Mouse (Mus musculus) limb, embryonic 14.5 days (tissue): ENCODE data around the gene Plcl1. TPM values are rescaled to one million over a fixed set of nuclear protein-coding genes. Genes with fewer than 3 reads are reported as not detected.

Source experiments
- ATAC-seq: fragments of 200-750 bp; cut with Nextera tagmentation; 2 replicates; pipeline ENCODE4 v1.8.0; 2017; ENCODE audit warnings: low read depth, moderate number of reproducible peaks, moderate TSS enrichment; ENCODE audit not compliant: low FRiP score
- DNase-seq: peaks from one replicate; pipeline ENCODE4 v3.0.0-alpha.2; 2015; ENCODE audit warnings: low spot score
- H3K27ac ChIP-seq: fragments of 300-500 bp; sonication (generic); replicated peaks from 2 replicates; pipeline ENCODE4 v1.5.1; 2014; ENCODE audit warnings: low read depth, mild to moderate bottlenecking, low read length, moderate library complexity, mixed read lengths
- H3K27me3 ChIP-seq: fragments of 300-500 bp; sonication (generic); 2 replicates; pipeline ENCODE4 v1.6.1; 2014; ENCODE audit warnings: low read length, mixed read lengths; ENCODE audit not compliant: control insufficient read depth, insufficient read depth
- H3K36me3 ChIP-seq: fragments of 300-500 bp; sonication (generic); 2 replicates; pipeline ENCODE4 v1.6.1; 2014; ENCODE audit warnings: mild to moderate bottlenecking, low read length, moderate library complexity, mixed read lengths; ENCODE audit not compliant: control insufficient read depth, insufficient read depth
- H3K4me1 ChIP-seq: fragments of 300-500 bp; sonication (generic); 2 replicates; pipeline ENCODE4 v1.6.1; 2014; ENCODE audit warnings: antibody characterized with exemption, low read length, mixed read lengths; ENCODE audit not compliant: control insufficient read depth, insufficient read depth
- H3K4me2 ChIP-seq: fragments of 300-500 bp; sonication (generic); replicated peaks from 2 replicates; pipeline ENCODE4 v1.6.1; 2014; ENCODE audit warnings: low read depth, mild to moderate bottlenecking, low read length, moderate library complexity; ENCODE audit not compliant: severe bottlenecking
- H3K4me3 ChIP-seq: fragments of 300-500 bp; sonication (generic); replicated peaks from 2 replicates; pipeline ENCODE4 v1.5.1; 2014; ENCODE audit warnings: low read length
- H3K9ac ChIP-seq: fragments of 300-500 bp; sonication (generic); 2 replicates; pipeline ENCODE4 v1.6.1; 2014; ENCODE audit warnings: mild to moderate bottlenecking, low read depth, low read length, moderate library complexity; ENCODE audit not compliant: severe bottlenecking
- H3K9me3 ChIP-seq: fragments of 300-500 bp; sonication (generic); 2 replicates; pipeline ENCODE4 v1.6.1; 2016; ENCODE audit warnings: low read length; ENCODE audit not compliant: control insufficient read depth
- POLR2A ChIP-seq: fragments of 200-500 bp; IDR thresholded peaks from 2 replicates; pipeline ENCODE4 v1.8.0; 2012; ENCODE audit warnings: inconsistent platforms, mild to moderate bottlenecking, moderate library complexity, borderline replicate concordance; ENCODE audit not compliant: insufficient read depth, insufficient read length; ENCODE audit errors: extremely low read depth
- WGBS: fragments of 180-500 bp; shearing (Covaris S2); extraction: QIAGEN DNeasy Blood & Tissue Kit; methylation state at CpG from one replicate; pipeline ENCODE4 v1.1.7; 2014; 5-methylcytosine and 5-hydroxymethylcytosine counted together
- polyA plus RNA-seq, 2 experiments: library from polyadenylated mRNA; depleted of rRNA in 1 of 2; stranded (reverse) in 1 of 2; unstranded in 1 of 2; fragments of >200 nt; fragmentation: Nextera tagmentation in 1 of 2; extraction: Ambion mirVana in 1 of 2; gene quantifications; 2 replicates each; pipeline versions ENCODE4 v1.2.1 to v1.2.3; 2012 to 2014

Plcl1 gene
- polyA plus RNA-seq, 2 experiments = 1.8 to 2.3 TPM

- DNase-seq (no peak), ATAC-seq (no peak)
- 36% methylated on average over 1 of the region's 1 CpGs for WGBS
- Histone ChIP-seq H3K27me3 (no peaks in the 10 kb centered on the region), H3K4me1 (no peaks in the 10 kb centered on the region), H3K9ac (no peak overlapping the region), H3K4me2 (no peak overlapping the region), H3K36me3 (no peaks in the 10 kb centered on the region), H3K4me3 (no peak overlapping the region), H3K9me3 (no peaks in the 10 kb centered on the region), H3K27ac (no peak overlapping the region)
- no peak for TF ChIP-seq POLR2A
Measured at GRCm38 (mm10) chr1:55533823-55534222, 128.1 kb downstream of the Plcl1 start.

DNA sequence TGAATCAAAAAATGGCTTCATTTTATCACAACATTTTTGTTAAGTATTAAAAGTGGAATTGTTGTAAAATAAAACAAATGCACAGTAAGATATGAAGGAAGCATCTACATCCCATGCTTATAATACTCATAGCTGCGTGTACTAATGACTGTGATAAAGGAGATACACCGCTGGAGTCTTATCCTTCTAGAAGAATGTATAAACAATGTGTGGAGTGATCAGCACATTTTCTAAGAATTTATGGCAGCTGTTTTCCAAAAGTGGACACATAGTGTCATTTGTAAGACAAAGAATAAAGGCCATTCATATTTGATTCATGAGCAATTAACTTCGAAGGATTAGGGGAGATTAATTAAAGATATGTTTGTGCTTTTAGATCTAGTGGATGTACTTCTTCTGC is 148.7 kb downstream of the Plcl1 start:
- H3K36me3 ChIP-seq = no peaks in the 10 kb centered on the region
- H3K9me3 ChIP-seq = no peaks in the 10 kb centered on the region
- H3K27ac ChIP-seq = no peak overlapping the region
- H3K4me1 ChIP-seq = no peaks in the 10 kb centered on the region
- 91% methylated on average over 3 of the region's 3 CpGs for WGBS
- DNase-seq = no peak
- ATAC-seq = no peak
- no peak overlapping the region for H3K9ac ChIP-seq
- H3K4me2 ChIP-seq = no peak overlapping the region
- no peaks in the 10 kb centered on the region for H3K27me3 ChIP-seq
- H3K4me3 ChIP-seq = no peak overlapping the region
- TF ChIP-seq POLR2A = no peak

- Histone ChIP-seq H3K9me3 (no peaks in the 10 kb centered on the region), H3K4me1 (no peaks in the 10 kb centered on the region), H3K4me3 (no peak overlapping the region), H3K4me2 (no peak overlapping the region), H3K27ac (no peak overlapping the region), H3K27me3 (no peaks in the 10 kb centered on the region), H3K9ac (no peak overlapping the region), H3K36me3 (no peaks in the 10 kb centered on the region)
- no peak for DNase-seq
- 78% methylated on average over 7 of the region's 7 CpGs for WGBS
- no peak for TF ChIP-seq POLR2A
- ATAC-seq = no peak
Measured at GRCm38 (mm10) chr1:55557960-55558359, 152.2 kb downstream of the Plcl1 start.

- Histone ChIP-seq H3K4me3 (no peak overlapping the region), H3K36me3 (no peaks in the 10 kb centered on the region), H3K27ac (no peak overlapping the region), H3K4me2 (no peak overlapping the region), H3K4me1 (no peaks in the 10 kb centered on the region), H3K9me3 (no peaks in the 10 kb centered on the region), H3K9ac (no peak overlapping the region), H3K27me3 (no peaks in the 10 kb centered on the region)
- WGBS = 72% methylated on average over 1 of the region's 1 CpGs
- DNase-seq (no peak), ATAC-seq (no peak)
- no peak for TF ChIP-seq POLR2A
Measured at GRCm38 (mm10) chr1:55558409-55558808, 152.7 kb downstream of the Plcl1 start.

GRCm38 (mm10) chr1:55559998-55560397 is 154.3 kb downstream of the Plcl1 start:
- H3K9me3 ChIP-seq = no peaks in the 10 kb centered on the region
- no peak for ATAC-seq
- H3K27me3 ChIP-seq = no peaks in the 10 kb centered on the region
- TF ChIP-seq POLR2A = no peak
- H3K4me2 ChIP-seq = no peak overlapping the region
- no peak overlapping the region for H3K27ac ChIP-seq
- H3K4me3 ChIP-seq = no peak overlapping the region
- H3K36me3 ChIP-seq = no peaks in the 10 kb centered on the region
- 77% methylated on average over 9 of the region's 9 CpGs for WGBS
- no peak for DNase-seq
- H3K9ac ChIP-seq = no peak overlapping the region
- no peaks in the 10 kb centered on the region for H3K4me1 ChIP-seq

- Histone ChIP-seq H3K4me2 (no peak overlapping the region), H3K27me3 (no peaks in the 10 kb centered on the region), H3K4me3 (no peak overlapping the region), H3K9ac (no peak overlapping the region), H3K27ac (no peak overlapping the region), H3K4me1 (no peaks in the 10 kb centered on the region), H3K36me3 (no peaks in the 10 kb centered on the region), H3K9me3 (no peaks in the 10 kb centered on the region)
- no peak for DNase-seq
- ATAC-seq = no peak
- TF ChIP-seq POLR2A = no peak
- WGBS = 55% methylated on average over 6 of the region's 6 CpGs
Measured at GRCm38 (mm10) chr1:55565933-55566332, 160.2 kb downstream of the Plcl1 start.
